Mouse (Mus musculus): Measurements from ENCODE around the gene H2-M1. TPM values are rescaled to one million over a fixed set of nuclear protein-coding genes. Genes with fewer than 3 reads are reported as not detected.

Gene H2-M1
- total RNA-seq (2021), result not detected

DNA sequence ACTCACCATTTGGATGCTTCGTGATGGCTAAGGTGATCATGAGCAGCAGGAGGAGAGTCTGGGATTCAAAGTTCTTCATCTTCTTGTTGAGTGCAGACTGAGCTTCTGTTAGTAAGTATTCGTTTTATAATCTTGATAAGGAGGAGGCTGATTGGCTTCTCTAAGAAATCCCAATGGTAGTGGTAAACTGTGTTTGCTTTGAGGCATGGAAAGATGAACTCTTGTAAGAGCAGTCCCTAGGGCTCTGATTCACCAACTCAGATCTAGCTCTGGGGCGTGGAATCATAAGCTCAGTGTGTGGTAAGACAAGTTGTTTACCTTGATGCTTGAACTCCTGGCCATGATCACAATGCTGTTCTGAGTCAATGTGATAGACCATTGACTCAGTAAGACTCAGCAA, at the start of gene H2-M1:
Gene H2-M1, minus strand, starts transcription at position 101 of the 400 bp plus-strand sequence.
- intact Hi-C loops (cut with DNase I), result no loop called here
- DNase-seq (ENCODE audit: extremely low spot score in 1 of 2, low spot score in 2 of 2), result no peak

DNA sequence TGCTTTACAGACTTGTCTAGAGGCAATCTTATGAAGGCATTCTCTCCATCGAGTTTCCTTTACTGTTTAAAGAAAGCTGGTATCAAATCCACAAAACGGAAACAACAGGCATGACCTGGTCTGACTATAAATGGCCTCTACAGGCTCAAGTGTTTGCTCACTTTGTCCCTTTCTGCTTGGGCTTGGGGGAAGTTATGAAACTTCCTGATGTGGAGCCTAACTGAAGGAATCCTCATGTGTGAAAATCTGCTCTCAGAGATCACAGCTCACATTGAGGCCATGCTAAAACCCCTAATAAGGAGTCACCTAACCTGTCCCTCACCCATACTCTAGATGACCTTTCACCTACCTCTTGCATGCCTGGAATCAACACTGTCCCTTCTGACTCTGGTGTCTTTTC, 25.7 kb upstream of the H2-M1 start:
- DNase-seq (ENCODE audit: extremely low spot score in 1 of 2, low spot score in 2 of 2), result no peak
- intact Hi-C loops (cut with DNase I), result no loop called here

DNA sequence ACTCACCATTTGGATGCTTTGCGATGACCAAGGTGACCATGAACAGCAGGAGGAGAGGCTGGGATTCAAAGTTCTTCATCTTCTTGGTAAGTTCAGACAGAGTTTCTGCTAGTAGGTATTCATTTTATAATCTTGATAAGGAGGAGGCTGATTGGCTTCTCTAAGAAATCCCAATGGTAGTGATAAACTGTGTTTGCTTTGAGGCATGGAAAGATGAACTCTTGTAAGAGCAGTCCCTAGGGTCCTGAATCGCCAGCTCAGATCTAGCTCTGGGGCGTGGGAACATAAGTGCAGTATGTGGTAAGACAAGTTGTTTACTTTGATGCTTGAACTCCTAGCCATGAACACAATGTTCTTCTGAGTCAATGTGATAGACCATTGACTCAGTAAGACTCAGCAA, 29.5 kb downstream of the H2-M1 start, which contains the start of gene H2-M9:
Gene H2-M9, minus strand, starts transcription at position 101 of the 400 bp plus-strand sequence.
- DNase-seq (ENCODE audit: extremely low spot score in 1 of 2, low spot score in 2 of 2), result no peak
- intact Hi-C loops (cut with DNase I), result no loop called here

Other genes with a start within 250 kb of the H2-M1 start
- gene H2-M10.4, start 209.9 kb downstream of the H2-M1 start, total RNA-seq (2021), result not detected
- gene H2-M11, start 125.1 kb downstream of the H2-M1 start, total RNA-seq (2021), result not detected
- not detected for gene H2-M9, start 29.6 kb downstream of the H2-M1 start, total RNA-seq (2021)
- gene H2-M10.5, start 100.7 kb upstream of the H2-M1 start, total RNA-seq (2021), result not detected
- not detected for gene H2-M10.6, start 140.0 kb upstream of the H2-M1 start, total RNA-seq (2021)
- 10 to 100 TPM; 30.1 to 30.3 TPM for gene Trim26, start 164.9 kb upstream of the H2-M1 start, total RNA-seq (2021)
- gene Trim15, start 195.0 kb upstream of the H2-M1 start, total RNA-seq (2021), result not detected
- under 1 TPM in 1 of 2 experiments, not detected in 1; 0.19 TPM for gene Trim10, start 197.4 kb upstream of the H2-M1 start, total RNA-seq (2021)
- not detected for gene Trim40, start 217.9 kb upstream of the H2-M1 start, total RNA-seq (2021)
- gene Trim31, start 225.9 kb upstream of the H2-M1 start, total RNA-seq (2021), result not detected